Mouse (Mus musculus) kidney, embryonic 16.5 days (tissue): ENCODE results near the gene BC051665. TPM values are rescaled to one million over a fixed set of nuclear protein-coding genes. Genes with fewer than 3 reads are reported as not detected.
A peak's percentile ranks its signal among the peaks of the same experiment; 100 is the strongest.

Source experiments
- ATAC-seq: fragments of 200-750 bp; cut with Nextera tagmentation; 2 replicates; pipeline ENCODE4 v1.8.0; 2017; ENCODE audit warnings: moderate TSS enrichment; ENCODE audit not compliant: low FRiP score, low TSS enrichment
- H3K27ac ChIP-seq: fragments of 300-500 bp; sonication (generic); 2 replicates; pipeline ENCODE4 v1.5.1; 2014; ENCODE audit warnings: low read length
- H3K27me3 ChIP-seq: fragments of 300-500 bp; sonication (generic); 2 replicates; pipeline ENCODE4 v1.6.1; 2014; ENCODE audit warnings: low read length, control low read depth, mixed read lengths; ENCODE audit not compliant: insufficient read depth
- H3K36me3 ChIP-seq: fragments of 300-500 bp; sonication (generic); 2 replicates; pipeline ENCODE4 v1.6.1; 2014; ENCODE audit warnings: low read length, control low read depth, mixed read lengths; ENCODE audit not compliant: insufficient read depth
- H3K4me1 ChIP-seq: fragments of 300-500 bp; sonication (generic); 2 replicates; pipeline ENCODE4 v1.6.1; 2014; ENCODE audit warnings: low read length, control low read depth, mixed read lengths; ENCODE audit not compliant: insufficient read depth
- H3K4me2 ChIP-seq: fragments of 300-500 bp; sonication (generic); replicated peaks from 2 replicates; pipeline ENCODE4 v1.6.1; 2014; ENCODE audit warnings: low read depth, low read length
- H3K4me3 ChIP-seq: fragments of 300-500 bp; sonication (generic); 2 replicates; pipeline ENCODE4 v1.5.1; 2014; ENCODE audit warnings: mild to moderate bottlenecking, low read length
- H3K9ac ChIP-seq: fragments of 300-500 bp; sonication (generic); replicated peaks from 2 replicates; pipeline ENCODE4 v1.6.1; 2014; ENCODE audit warnings: low read length
- H3K9me3 ChIP-seq: fragments of 300-500 bp; sonication (generic); 2 replicates; pipeline ENCODE4 v1.6.1; 2016; ENCODE audit warnings: low read length, control low read depth
- WGBS: fragments of 180-500 bp; shearing (Covaris S2); extraction: QIAGEN DNeasy Blood & Tissue Kit; methylation state at CpG from one replicate; pipeline ENCODE4 v1.1.7; 2014; 5-methylcytosine and 5-hydroxymethylcytosine counted together
- polyA plus RNA-seq: library from polyadenylated mRNA; unstranded; fragments of >200 nt; fragmentation: Nextera tagmentation; extraction: Ambion mirVana; gene quantifications from 2 replicates; pipeline ENCODE4 v1.2.1, GENCODE M21; 2015

Gene BC051665
- polyA plus RNA-seq, 1 experiment from 2014 or later: not detected

- Histone ChIP-seq H3K4me3 (no peak overlapping the region), H3K36me3 (peaks cover 32% of the 10 kb centered on the region), H3K9ac (no peak overlapping the region), H3K4me1 (no peaks in the 10 kb centered on the region), H3K4me2 (no peak overlapping the region), H3K9me3 (no peaks in the 10 kb centered on the region), H3K27ac (no peak overlapping the region), H3K27me3 (no peaks in the 10 kb centered on the region)
- no peak for ATAC-seq
- WGBS: 57% methylated on average over 1 of the region's 1 CpGs
These were observed 39.9 kb downstream of the BC051665 start for GRCm38 (mm10) chr13:60746271-60746670.

- H3K9ac ChIP-seq: no peak overlapping the region
- H3K27ac ChIP-seq: no peak overlapping the region
- no peaks in the 10 kb centered on the region for H3K4me1 ChIP-seq
- no peak overlapping the region for H3K4me3 ChIP-seq
- H3K27me3 ChIP-seq: no peaks in the 10 kb centered on the region
- H3K4me2 ChIP-seq: no peak overlapping the region
- WGBS: 94% methylated on average over 12 of the region's 12 CpGs
- H3K36me3 ChIP-seq: peaks cover 25% of the 10 kb centered on the region; the same call in 1 of the 2 replicates
- no peaks in the 10 kb centered on the region for H3K9me3 ChIP-seq
- no peak for ATAC-seq
These were observed 40.8 kb downstream of the BC051665 start for GRCm38 (mm10) chr13:60745358-60745757.

- Histone ChIP-seq H3K4me1 (no peaks in the 10 kb centered on the region), H3K36me3 (peaks cover 25% of the 10 kb centered on the region; the same call in 1 of the 2 replicates), H3K27ac (no peak overlapping the region)
These were observed 41.4 kb downstream of the BC051665 start for GRCm38 (mm10) chr13:60744736-60745135.

GRCm38 (mm10) chr13:60744078-60744460 lies 42.1 kb downstream of the BC051665 start:
- Histone ChIP-seq H3K4me3 (no peak overlapping the region), H3K4me2 (no peak overlapping the region), H3K4me1 (no peaks in the 10 kb centered on the region), H3K27me3 (no peaks in the 10 kb centered on the region), H3K9me3 (no peaks in the 10 kb centered on the region), H3K9ac (no peak overlapping the region), H3K27ac (0 out of 2 replicates have a peak overlapping the region, but pooled peaks have one; percentile 4), H3K36me3 (peaks cover 20% of the 10 kb centered on the region; the same call in 1 of the 2 replicates)
- peak; percentile 60 for ATAC-seq
- WGBS: 33% methylated on average over 7 of the region's 7 CpGs

More at GRCm38 (mm10) chr13:60744736-60745135, 41.4 kb downstream of the BC051665 start:
- Histone ChIP-seq H3K9me3 (no peaks in the 10 kb centered on the region), H3K27me3 (no peaks in the 10 kb centered on the region), H3K9ac (no peak overlapping the region), H3K4me2 (no peak overlapping the region), H3K4me3 (no peak overlapping the region)
- 93% methylated on average over 3 of the region's 3 CpGs for WGBS
- ATAC-seq: no peak

- Histone ChIP-seq H3K4me1 (no peaks in the 10 kb centered on the region), H3K27me3 (no peaks in the 10 kb centered on the region), H3K27ac (0 out of 2 replicates have a peak overlapping the region, but pooled peaks have one; percentile 4), H3K4me2 (no peak overlapping the region), H3K9me3 (no peaks in the 10 kb centered on the region), H3K4me3 (no peak overlapping the region), H3K36me3 (peaks cover 16% of the 10 kb centered on the region; the same call in 1 of the 2 replicates), H3K9ac (no peak overlapping the region)
- WGBS: 72% methylated on average over 13 of the region's 13 CpGs
- no peak; the same call in 1 of the 2 replicates for ATAC-seq
These were observed 42.6 kb downstream of the BC051665 start for GRCm38 (mm10) chr13:60743381-60744077.

GRCm38 (mm10) chr13:60742611-60743010 lies 43.6 kb downstream of the BC051665 start:
- no peak overlapping the region for H3K4me3 ChIP-seq
- H3K36me3 ChIP-seq: peaks cover 13% of the 10 kb centered on the region; the same call in 1 of the 2 replicates
- peaks cover 7% of the 10 kb centered on the region for H3K4me1 ChIP-seq
- WGBS: 89% methylated on average over 3 of the region's 3 CpGs
- H3K4me2 ChIP-seq: no peak overlapping the region
- no peak overlapping the region for H3K27ac ChIP-seq
- ATAC-seq: no peak
- no peak overlapping the region for H3K9ac ChIP-seq
- H3K9me3 ChIP-seq: no peaks in the 10 kb centered on the region
- H3K27me3 ChIP-seq: no peaks in the 10 kb centered on the region

- Histone ChIP-seq H3K4me3 (no peak overlapping the region), H3K4me2 (no peak overlapping the region), H3K9ac (no peak overlapping the region), H3K9me3 (no peaks in the 10 kb centered on the region), H3K27ac (no peak overlapping the region), H3K4me1 (peaks cover 21% of the 10 kb centered on the region), H3K36me3 (peaks cover 13% of the 10 kb centered on the region; the same call in 1 of the 2 replicates), H3K27me3 (no peaks in the 10 kb centered on the region)
- no peak for ATAC-seq
- WGBS: 84% methylated on average over 6 of the region's 6 CpGs
These were observed 45.9 kb downstream of the BC051665 start for GRCm38 (mm10) chr13:60740248-60740647.

GRCm38 (mm10) chr13:60738429-60738828 lies 47.7 kb downstream of the BC051665 start:
- H3K9ac ChIP-seq: peak overlapping the region; percentile 53
- peak overlapping the region; percentile 54 for H3K4me2 ChIP-seq
- H3K9me3 ChIP-seq: no peaks in the 10 kb centered on the region
- peaks cover 13% of the 10 kb centered on the region; the same call in 1 of the 2 replicates for H3K36me3 ChIP-seq
- peak; percentile 62; the same call in 1 of the 2 replicates for ATAC-seq
- peak overlapping the region; percentile 30 for H3K4me3 ChIP-seq
- WGBS: 6% methylated on average over 9 of the region's 9 CpGs
- peaks cover 26% of the 10 kb centered on the region for H3K4me1 ChIP-seq
- no peaks in the 10 kb centered on the region for H3K27me3 ChIP-seq
- H3K27ac ChIP-seq: peak overlapping the region; percentile 89

- Histone ChIP-seq H3K9me3 (no peaks in the 10 kb centered on the region), H3K27ac (peak overlapping the region; percentile 89), H3K36me3 (peaks cover 13% of the 10 kb centered on the region; the same call in 1 of the 2 replicates), H3K27me3 (no peaks in the 10 kb centered on the region), H3K4me2 (peak overlapping the region; percentile 54), H3K9ac (peak overlapping the region; percentile 53), H3K4me3 (peak overlapping the region; percentile 30), H3K4me1 (peaks cover 26% of the 10 kb centered on the region)
- peak; percentile 87 for ATAC-seq
- 7% methylated on average over 9 of the region's 9 CpGs for WGBS
These were observed 48.4 kb downstream of the BC051665 start for GRCm38 (mm10) chr13:60737632-60738324.
